Mouse (Mus musculus): ENCODE results near the gene Evi2b.

The Evi2b gene

GRCm38 (mm10) chr11:79523560-79524309, at the start of gene Evi2b:
Gene Evi2b, minus strand, starts transcription at chr11:79523762.
- DNase-seq (ENCODE audit: low read depth, low spot score): no peak

GRCm38 (mm10) chr11:79570319-79570718, 46.8 kb upstream of the Evi2b start:
- DNase-seq (ENCODE audit: low read depth, low spot score): no peak

- DNase-seq (ENCODE audit: low read depth, low spot score): no peak
Measured at GRCm38 (mm10) chr11:79568197-79568911, 44.8 kb upstream of the Evi2b start.

- DNase-seq (ENCODE audit: low read depth, low spot score): no peak
Measured at GRCm38 (mm10) chr11:79566947-79567346, 43.4 kb upstream of the Evi2b start.

- DNase-seq (ENCODE audit: low read depth, low spot score): no peak
Measured at GRCm38 (mm10) chr11:79563493-79563892, 39.9 kb upstream of the Evi2b start.

GRCm38 (mm10) chr11:79560536-79560935, 37.0 kb upstream of the Evi2b start:
- DNase-seq (ENCODE audit: low read depth, low spot score): no peak

- DNase-seq (ENCODE audit: low read depth, low spot score): no peak
Measured at GRCm38 (mm10) chr11:79552622-79553021, 29.1 kb upstream of the Evi2b start.

GRCm38 (mm10) chr11:79536293-79536692, 12.7 kb upstream of the Evi2b start:
- no peak for DNase-seq (ENCODE audit: low read depth, low spot score)

GRCm38 (mm10) chr11:79535554-79535953, 12.0 kb upstream of the Evi2b start:
- DNase-seq (ENCODE audit: low read depth, low spot score): no peak

GRCm38 (mm10) chr11:79533950-79534690, 10.6 kb upstream of the Evi2b start:
- no peak for DNase-seq (ENCODE audit: low read depth, low spot score)

GRCm38 (mm10) chr11:79533311-79533710, 9.7 kb upstream of the Evi2b start:
- no peak for DNase-seq (ENCODE audit: low read depth, low spot score)

GRCm38 (mm10) chr11:79531485-79531884, 7.9 kb upstream of the Evi2b start:
- DNase-seq (ENCODE audit: low read depth, low spot score): no peak

GRCm38 (mm10) chr11:79530774-79531173, 7.2 kb upstream of the Evi2b start:
- no peak for DNase-seq (ENCODE audit: low read depth, low spot score)

GRCm38 (mm10) chr11:79530333-79530761, 6.8 kb upstream of the Evi2b start, which contains the start of the genes Evi2 and Evi2a:
Gene Evi2, minus strand, starts transcription at chr11:79530589.
Gene Evi2a, minus strand, starts transcription at chr11:79530609.
- DNase-seq (ENCODE audit: low read depth, low spot score): no peak

GRCm38 (mm10) chr11:79529736-79530135, 6.2 kb upstream of the Evi2b start:
- no peak for DNase-seq (ENCODE audit: low read depth, low spot score)

- DNase-seq (ENCODE audit: low read depth, low spot score): no peak
Measured at GRCm38 (mm10) chr11:79529226-79529625, 5.7 kb upstream of the Evi2b start.

GRCm38 (mm10) chr11:79528601-79529000, 5.0 kb upstream of the Evi2b start:
- no peak for DNase-seq (ENCODE audit: low read depth, low spot score)

- DNase-seq (ENCODE audit: low read depth, low spot score): no peak
Measured at GRCm38 (mm10) chr11:79527739-79528384, 4.3 kb upstream of the Evi2b start.

- no peak for DNase-seq (ENCODE audit: low read depth, low spot score)
Measured at GRCm38 (mm10) chr11:79527015-79527738, 3.6 kb upstream of the Evi2b start.

GRCm38 (mm10) chr11:79526549-79526948, 3.0 kb upstream of the Evi2b start:
- DNase-seq (ENCODE audit: low read depth, low spot score): no peak

- DNase-seq (ENCODE audit: low read depth, low spot score): no peak
Measured at GRCm38 (mm10) chr11:79524310-79524575, 681 bp upstream of the Evi2b start.
